Mouse (Mus musculus) natural killer cell, adult 2 months (primary cell): ENCODE data around the gene Havcr1.

ENCODE experiments used
- DNase-seq, 2 experiments: peaks; one replicate each; pipeline ENCODE4 v3.0.0; 2022; ENCODE audit warnings: low spot score in 2 of 2

The Havcr1 gene

DNA sequence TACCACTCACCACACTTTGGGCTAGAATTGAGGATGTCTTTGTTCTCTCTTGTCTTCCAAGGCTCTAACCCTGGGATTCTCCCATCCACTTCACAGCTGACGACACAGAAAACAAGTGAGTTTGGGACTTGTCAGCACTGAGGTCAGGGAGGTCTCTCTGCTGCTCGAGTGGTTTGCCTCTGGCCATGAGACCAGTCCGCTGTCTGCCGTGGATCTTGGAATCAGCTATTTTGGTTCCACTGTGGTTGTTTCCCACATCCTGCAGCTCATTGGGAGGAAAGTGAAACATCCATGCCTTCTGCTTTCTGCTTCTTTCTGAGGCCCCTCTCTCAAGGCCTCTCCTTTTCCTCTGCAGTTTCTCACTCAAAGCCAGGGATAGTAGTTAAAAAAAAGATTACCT lies 85.0 kb downstream of the Havcr1 start:
- DNase-seq: no peak
